Mouse (Mus musculus): Measurements from ENCODE around the gene Serpinb6a.

Serpinb6a gene

GRCm38 (mm10) chr13:34002058-34003006, at the start of gene Serpinb6a, which contains the start of gene Ripk1:
Gene Serpinb6a (minus strand): TSS chr13:34002794.
Gene Ripk1 (plus strand): TSS chr13:34002363.
- DNase-seq (ENCODE audit: low read depth, low spot score): peak; percentile 95

GRCm38 (mm10) chr13:34051692-34052091, 49.1 kb upstream of the Serpinb6a start:
- no peak for DNase-seq (ENCODE audit: low read depth, low spot score)

- no peak for DNase-seq (ENCODE audit: low read depth, low spot score)
Measured at GRCm38 (mm10) chr13:34050479-34050878, 47.9 kb upstream of the Serpinb6a start.

- no peak for DNase-seq (ENCODE audit: low read depth, low spot score)
Measured at GRCm38 (mm10) chr13:34047526-34047925, 44.9 kb upstream of the Serpinb6a start.

GRCm38 (mm10) chr13:34046421-34047012, 43.9 kb upstream of the Serpinb6a start:
- peak; percentile 86 for DNase-seq (ENCODE audit: low read depth, low spot score)

GRCm38 (mm10) chr13:34045511-34046249, 43.1 kb upstream of the Serpinb6a start:
- no peak for DNase-seq (ENCODE audit: low read depth, low spot score)

GRCm38 (mm10) chr13:34043716-34044393, 41.3 kb upstream of the Serpinb6a start:
- DNase-seq (ENCODE audit: low read depth, low spot score): peak; percentile 18

- no peak for DNase-seq (ENCODE audit: low read depth, low spot score)
Measured at GRCm38 (mm10) chr13:34040091-34040490, 37.5 kb upstream of the Serpinb6a start.

GRCm38 (mm10) chr13:34038901-34039341, 36.3 kb upstream of the Serpinb6a start:
- DNase-seq (ENCODE audit: low read depth, low spot score): no peak

- no peak for DNase-seq (ENCODE audit: low read depth, low spot score)
Measured at GRCm38 (mm10) chr13:34038056-34038432, 35.5 kb upstream of the Serpinb6a start.

- peak; percentile 97 for DNase-seq (ENCODE audit: low read depth, low spot score)
Measured at GRCm38 (mm10) chr13:34037172-34038055, 34.8 kb upstream of the Serpinb6a start, which contains the start of gene Bphl. Gene Bphl (plus strand): TSS chr13:34037597.

- DNase-seq (ENCODE audit: low read depth, low spot score): no peak
Measured at GRCm38 (mm10) chr13:34036726-34037125, 34.1 kb upstream of the Serpinb6a start.

GRCm38 (mm10) chr13:34035424-34035823, 32.8 kb upstream of the Serpinb6a start:
- no peak for DNase-seq (ENCODE audit: low read depth, low spot score)

- DNase-seq (ENCODE audit: low read depth, low spot score): peak; percentile 14
Measured at GRCm38 (mm10) chr13:34032041-34032440, 29.4 kb upstream of the Serpinb6a start.

GRCm38 (mm10) chr13:34021998-34022397, 19.4 kb upstream of the Serpinb6a start:
- no peak for DNase-seq (ENCODE audit: low read depth, low spot score)

GRCm38 (mm10) chr13:34018521-34018920, 15.9 kb upstream of the Serpinb6a start:
- no peak for DNase-seq (ENCODE audit: low read depth, low spot score)

- no peak for DNase-seq (ENCODE audit: low read depth, low spot score)
Measured at GRCm38 (mm10) chr13:34016927-34017569, 14.5 kb upstream of the Serpinb6a start.

GRCm38 (mm10) chr13:34007234-34007633, 4.6 kb upstream of the Serpinb6a start:
- no peak for DNase-seq (ENCODE audit: low read depth, low spot score)

GRCm38 (mm10) chr13:34003058-34003457, 464 bp upstream of the Serpinb6a start:
- DNase-seq (ENCODE audit: low read depth, low spot score): no peak

GRCm38 (mm10) chr13:33995197-33995596, 7.4 kb downstream of the Serpinb6a start:
- DNase-seq (ENCODE audit: low read depth, low spot score): peak; percentile 90

All from ZHBTc4 (cell line).